Mouse (Mus musculus) kidney, embryonic 15.5 days (tissue): ENCODE measurements around the gene Itpr2. TPM values are rescaled to one million over a fixed set of nuclear protein-coding genes. Genes with fewer than 3 reads are reported as not detected.

Experiments used
- ATAC-seq: fragments of 200-750 bp; cut with Nextera tagmentation; replicated peaks from 2 replicates; pipeline ENCODE4 v1.8.0; 2017; ENCODE audit warnings: moderate TSS enrichment; ENCODE audit not compliant: low FRiP score
- H3K27ac ChIP-seq: fragments of 300-500 bp; sonication (generic); 2 replicates; pipeline ENCODE4 v1.5.1; 2015; ENCODE audit warnings: mild to moderate bottlenecking, inconsistent platforms
- H3K27me3 ChIP-seq: fragments of 300-500 bp; sonication (generic); 2 replicates; pipeline ENCODE4 v1.6.1; 2015; ENCODE audit warnings: inconsistent platforms
- H3K36me3 ChIP-seq: fragments of 300-500 bp; sonication (generic); 2 replicates; pipeline ENCODE4 v1.6.1; 2015; ENCODE audit warnings: inconsistent platforms
- H3K4me1 ChIP-seq: fragments of 300-500 bp; sonication (generic); 2 replicates; pipeline ENCODE4 v1.6.1; 2015; ENCODE audit warnings: inconsistent platforms
- H3K4me2 ChIP-seq: fragments of 300-500 bp; sonication (generic); 2 replicates; pipeline ENCODE4 v1.6.1; 2015; ENCODE audit warnings: moderate library complexity, mild to moderate bottlenecking, inconsistent platforms
- H3K4me3 ChIP-seq: fragments of 300-500 bp; sonication (generic); replicated peaks from 2 replicates; pipeline ENCODE4 v1.5.1; 2015; ENCODE audit warnings: mild to moderate bottlenecking, inconsistent platforms
- H3K9ac ChIP-seq: fragments of 300-500 bp; sonication (generic); 2 replicates; pipeline ENCODE4 v1.6.1; 2015; ENCODE audit warnings: mild to moderate bottlenecking, inconsistent platforms
- H3K9me3 ChIP-seq: fragments of 300-500 bp; sonication (generic); replicated peaks from 2 replicates; pipeline ENCODE4 v1.6.1; 2016; ENCODE audit warnings: inconsistent platforms
- WGBS: fragments of 180-500 bp; shearing (Covaris S2); methylation state at CpG from one replicate; pipeline ENCODE4 v1.1.7; 2015; ENCODE audit warnings: mixed read lengths; 5-methylcytosine and 5-hydroxymethylcytosine counted together
- polyA plus RNA-seq: library from polyadenylated mRNA; unstranded; fragments of >200 nt; fragmentation: Nextera tagmentation; extraction: Ambion mirVana; gene quantifications from 2 replicates; pipeline ENCODE4 v1.2.1, GENCODE M21; 2015

The Itpr2 gene
- polyA plus RNA-seq, 1 experiment from 2014 or later: 15.0 TPM

GRCm38 (mm10) chr6:146155156-146155734 lies 346.8 kb downstream of the Itpr2 start:
- Histone ChIP-seq H3K9me3 (no peaks in the 10 kb centered on the region), H3K9ac (no peak overlapping the region), H3K27me3 (no peaks in the 10 kb centered on the region), H3K4me1 (no peaks in the 10 kb centered on the region), H3K36me3 (no peaks in the 10 kb centered on the region), H3K27ac (no peak overlapping the region), H3K4me3 (no peak overlapping the region), H3K4me2 (no peak overlapping the region)
- WGBS: 86% methylated on average over 8 of the region's 8 CpGs
- ATAC-seq: no peak

- no peak overlapping the region for H3K27ac ChIP-seq
- no peaks in the 10 kb centered on the region for H3K27me3 ChIP-seq
- ATAC-seq: no peak
- H3K36me3 ChIP-seq: no peaks in the 10 kb centered on the region
- H3K4me2 ChIP-seq: no peak overlapping the region
- no peak overlapping the region for H3K4me3 ChIP-seq
- H3K9me3 ChIP-seq: no peaks in the 10 kb centered on the region
- WGBS: 58% methylated on average over 5 of the region's 5 CpGs
- no peaks in the 10 kb centered on the region for H3K4me1 ChIP-seq
- H3K9ac ChIP-seq: no peak overlapping the region
Observed at GRCm38 (mm10) chr6:146152843-146153242, 349.2 kb downstream of the Itpr2 start.

- no peak for ATAC-seq
- Histone ChIP-seq H3K9me3 (no peaks in the 10 kb centered on the region), H3K27me3 (no peaks in the 10 kb centered on the region), H3K4me3 (no peak overlapping the region), H3K36me3 (no peaks in the 10 kb centered on the region), H3K9ac (no peak overlapping the region), H3K4me1 (peaks cover 7% of the 10 kb centered on the region), H3K27ac (no peak overlapping the region), H3K4me2 (no peak overlapping the region)
- 85% methylated on average over 4 of the region's 4 CpGs for WGBS
Observed at GRCm38 (mm10) chr6:146140966-146141585, 360.9 kb downstream of the Itpr2 start.

- H3K27ac ChIP-seq: no peak overlapping the region
- no peaks in the 10 kb centered on the region for H3K27me3 ChIP-seq
- 88% methylated on average over 6 of the region's 6 CpGs for WGBS
- no peak overlapping the region for H3K4me2 ChIP-seq
- ATAC-seq: no peak
- H3K4me3 ChIP-seq: no peak overlapping the region
- H3K4me1 ChIP-seq: peaks cover 8% of the 10 kb centered on the region
- no peaks in the 10 kb centered on the region for H3K9me3 ChIP-seq
- H3K9ac ChIP-seq: no peak overlapping the region
- H3K36me3 ChIP-seq: no peaks in the 10 kb centered on the region
Observed at GRCm38 (mm10) chr6:146140171-146140570, 361.9 kb downstream of the Itpr2 start.

- ATAC-seq: no peak
- Histone ChIP-seq H3K27ac (no peak overlapping the region), H3K9me3 (no peaks in the 10 kb centered on the region), H3K4me3 (no peak overlapping the region), H3K4me2 (no peak overlapping the region), H3K27me3 (no peaks in the 10 kb centered on the region), H3K36me3 (no peaks in the 10 kb centered on the region), H3K4me1 (peaks cover 11% of the 10 kb centered on the region), H3K9ac (no peak overlapping the region)
- 46% methylated on average over 4 of the region's 4 CpGs for WGBS
Observed at GRCm38 (mm10) chr6:146136646-146137045, 365.4 kb downstream of the Itpr2 start.

- H3K27ac ChIP-seq: no peak overlapping the region
- H3K4me3 ChIP-seq: no peak overlapping the region
- H3K36me3 ChIP-seq: no peaks in the 10 kb centered on the region
- peaks cover 11% of the 10 kb centered on the region for H3K4me1 ChIP-seq
- WGBS: 36% methylated on average over 7 of the region's 7 CpGs
- H3K9me3 ChIP-seq: no peaks in the 10 kb centered on the region
- no peak overlapping the region for H3K4me2 ChIP-seq
- H3K27me3 ChIP-seq: no peaks in the 10 kb centered on the region
- H3K9ac ChIP-seq: no peak overlapping the region
- 0 out of 2 replicates have a peak, but pooled peaks have one; percentile 29 for ATAC-seq
Observed at GRCm38 (mm10) chr6:146136244-146136643, 365.8 kb downstream of the Itpr2 start.

GRCm38 (mm10) chr6:146135291-146135690 lies 366.7 kb downstream of the Itpr2 start:
- no peaks in the 10 kb centered on the region for H3K9me3 ChIP-seq
- H3K27me3 ChIP-seq: no peaks in the 10 kb centered on the region
- ATAC-seq: no peak
- no peak overlapping the region for H3K27ac ChIP-seq
- H3K4me2 ChIP-seq: no peak overlapping the region
- no peak overlapping the region for H3K4me3 ChIP-seq
- no peak overlapping the region for H3K9ac ChIP-seq
- 60% methylated on average over 8 of the region's 8 CpGs for WGBS
- H3K4me1 ChIP-seq: peaks cover 11% of the 10 kb centered on the region
- no peaks in the 10 kb centered on the region for H3K36me3 ChIP-seq

GRCm38 (mm10) chr6:146133921-146134320 lies 368.1 kb downstream of the Itpr2 start:
- ATAC-seq: no peak
- 37% methylated on average over 8 of the region's 8 CpGs for WGBS
- no peaks in the 10 kb centered on the region for H3K27me3 ChIP-seq
- H3K9me3 ChIP-seq: no peaks in the 10 kb centered on the region
- no peak overlapping the region for H3K4me3 ChIP-seq
- peaks cover 11% of the 10 kb centered on the region for H3K4me1 ChIP-seq
- no peaks in the 10 kb centered on the region for H3K36me3 ChIP-seq
- H3K27ac ChIP-seq: no peak overlapping the region
- no peak overlapping the region for H3K9ac ChIP-seq
- H3K4me2 ChIP-seq: no peak overlapping the region

GRCm38 (mm10) chr6:146129066-146129465 lies 373.0 kb downstream of the Itpr2 start:
- Histone ChIP-seq H3K27ac (no peak overlapping the region), H3K9ac (no peak overlapping the region), H3K4me1 (peaks cover 3% of the 10 kb centered on the region; the same call in 1 of the 2 replicates), H3K4me3 (no peak overlapping the region), H3K36me3 (no peaks in the 10 kb centered on the region), H3K9me3 (no peaks in the 10 kb centered on the region), H3K27me3 (no peaks in the 10 kb centered on the region), H3K4me2 (no peak overlapping the region)
- ATAC-seq: no peak
- 41% methylated on average over 7 of the region's 7 CpGs for WGBS

- Histone ChIP-seq H3K9ac (no peak overlapping the region), H3K4me3 (no peak overlapping the region), H3K9me3 (no peaks in the 10 kb centered on the region), H3K4me2 (no peak overlapping the region), H3K27me3 (no peaks in the 10 kb centered on the region), H3K36me3 (no peaks in the 10 kb centered on the region), H3K4me1 (no peaks in the 10 kb centered on the region), H3K27ac (no peak overlapping the region)
- ATAC-seq: no peak
- WGBS: 81% methylated on average over 12 of the region's 12 CpGs
Observed at GRCm38 (mm10) chr6:146126823-146127681, 375.0 kb downstream of the Itpr2 start.

GRCm38 (mm10) chr6:146125621-146126020 lies 376.4 kb downstream of the Itpr2 start:
- Histone ChIP-seq H3K4me3 (no peak overlapping the region), H3K27me3 (no peaks in the 10 kb centered on the region), H3K9me3 (no peaks in the 10 kb centered on the region), H3K4me1 (no peaks in the 10 kb centered on the region), H3K4me2 (no peak overlapping the region), H3K27ac (no peak overlapping the region), H3K36me3 (no peaks in the 10 kb centered on the region), H3K9ac (no peak overlapping the region)
- WGBS: 84% methylated on average over 1 of the region's 1 CpGs
- ATAC-seq: no peak

GRCm38 (mm10) chr6:146124479-146124878 lies 377.5 kb downstream of the Itpr2 start:
- no peak overlapping the region for H3K4me2 ChIP-seq
- H3K27ac ChIP-seq: no peak overlapping the region
- H3K36me3 ChIP-seq: no peaks in the 10 kb centered on the region
- ATAC-seq: no peak
- no peaks in the 10 kb centered on the region for H3K4me1 ChIP-seq
- H3K9ac ChIP-seq: no peak overlapping the region
- 82% methylated on average over 3 of the region's 3 CpGs for WGBS
- H3K9me3 ChIP-seq: no peaks in the 10 kb centered on the region
- H3K4me3 ChIP-seq: no peak overlapping the region
- no peaks in the 10 kb centered on the region for H3K27me3 ChIP-seq
